Mouse (Mus musculus): Measurements from ENCODE around the gene Slc47a1. TPM values are rescaled to one million over a fixed set of nuclear protein-coding genes. Genes with fewer than 3 reads are reported as not detected.
"Not testable (repeated sequence)": the region's sequence is repeated elsewhere in the genome, so short reads cannot be mapped to it uniquely, and the experiment has no call there.

The Slc47a1 gene
- total and polyA plus RNA-seq, 2 experiments from 2014 or later, result 3.2 to 7.7 TPM

DNA sequence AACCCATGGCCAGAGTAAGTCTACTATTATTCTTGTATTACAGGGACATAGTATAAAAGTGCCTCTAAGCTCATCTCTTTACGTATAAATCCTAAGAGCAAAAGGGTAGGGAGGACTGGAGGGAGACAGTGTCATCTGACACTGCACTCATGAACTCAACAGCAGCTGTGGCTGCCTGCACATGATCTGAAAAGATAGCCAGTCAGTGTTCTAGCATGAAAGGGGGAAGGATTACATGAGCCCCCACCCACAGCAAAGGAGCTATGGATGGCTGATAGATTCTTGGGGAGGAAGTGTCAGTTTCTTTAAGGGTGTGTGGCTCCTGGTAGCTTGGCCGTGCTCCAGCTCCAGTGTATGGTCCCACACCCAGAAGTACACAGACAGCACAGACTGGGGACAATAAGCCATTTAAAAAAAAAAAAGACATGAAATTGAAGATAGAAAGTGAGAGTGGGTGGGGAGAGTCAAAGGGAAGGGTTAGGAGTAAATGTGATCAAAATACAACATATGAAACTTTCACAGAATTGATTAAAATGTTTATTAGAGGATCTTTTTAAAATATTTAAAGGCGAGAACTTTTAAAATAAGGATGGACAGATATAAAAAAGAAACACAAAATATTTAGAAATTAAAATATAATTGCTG is 58.1 kb downstream of the Slc47a1 start:
- no peak overlapping the region for H3K9ac ChIP-seq (replicated peaks; ENCODE audit: low read length)
- ATAC-seq (no peak), DNase-seq (ENCODE audit: low spot score) (no peak)
- H3K4me3 ChIP-seq (ENCODE audit: low read length), result no peak overlapping the region
- no peaks in the 10 kb centered on the region for H3K36me3 ChIP-seq (ENCODE audit: insufficient read depth, low read length)
- H3K4me1 ChIP-seq (ENCODE audit: insufficient read depth, low read length), result no peaks in the 10 kb centered on the region
- H3K4me2 ChIP-seq (ENCODE audit: low read depth, low read length), result no peak overlapping the region
- WGBS, result 77% methylated on average over 3 of the region's 3 CpGs
- no peak for TF ChIP-seq CTCF (IDR thresholded peaks at IDR 0.05; ENCODE audit: low read depth)
- no peaks in the 10 kb centered on the region for H3K27me3 ChIP-seq (ENCODE audit: insufficient read depth, low read length)
- H3K27ac ChIP-seq, result no peak overlapping the region
- no peaks in the 10 kb centered on the region for H3K9me3 ChIP-seq (ENCODE audit: low read length)

DNA sequence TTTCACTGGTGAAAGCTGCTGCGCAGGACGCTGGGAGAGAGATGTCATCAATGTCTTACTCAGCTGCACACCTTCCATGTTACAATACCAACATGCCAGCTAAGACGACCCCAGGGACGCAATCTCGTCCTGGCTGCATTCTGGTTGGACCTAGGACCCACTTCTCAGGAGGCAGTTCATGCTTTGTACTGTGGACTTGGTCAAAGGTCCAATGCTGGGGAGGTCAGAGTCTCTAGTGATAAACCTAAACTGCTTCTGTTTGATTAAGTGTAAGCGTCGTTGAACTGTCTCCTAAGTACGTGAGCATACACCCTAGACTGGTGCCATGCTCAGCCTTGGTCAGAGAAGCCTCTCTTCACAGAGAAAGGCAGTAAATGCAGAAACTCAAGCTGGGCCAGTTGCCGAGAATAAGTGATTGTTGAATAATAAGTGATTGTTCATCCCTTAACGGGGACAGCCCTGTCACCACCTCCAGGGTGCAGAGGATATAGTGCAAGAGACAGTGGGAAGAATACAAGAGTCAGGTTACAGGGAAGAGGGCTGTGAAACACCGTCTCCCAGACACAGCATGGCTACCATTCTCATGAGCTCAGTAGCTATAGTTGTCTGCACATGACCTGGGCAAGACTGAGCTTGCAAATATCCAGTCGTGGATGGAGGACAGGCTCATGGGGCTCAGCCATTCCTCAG is 58.8 kb downstream of the Slc47a1 start:
- Histone ChIP-seq H3K36me3 (ENCODE audit: insufficient read depth, low read length) (no peaks in the 10 kb centered on the region), H3K27ac (no peak overlapping the region), H3K4me2 (ENCODE audit: low read depth, low read length) (no peak overlapping the region), H3K9ac (replicated peaks; ENCODE audit: low read length) (no peak overlapping the region), H3K9me3 (ENCODE audit: low read length) (no peaks in the 10 kb centered on the region), H3K4me1 (ENCODE audit: insufficient read depth, low read length) (no peaks in the 10 kb centered on the region), H3K27me3 (ENCODE audit: insufficient read depth, low read length) (no peaks in the 10 kb centered on the region), H3K4me3 (ENCODE audit: low read length) (no peak overlapping the region)
- TF ChIP-seq CTCF (IDR thresholded peaks at IDR 0.05; ENCODE audit: low read depth), result no peak
- no peak for DNase-seq (ENCODE audit: low spot score)
- WGBS, result 63% methylated on average over 12 of the region's 12 CpGs
- no peak for ATAC-seq

DNA sequence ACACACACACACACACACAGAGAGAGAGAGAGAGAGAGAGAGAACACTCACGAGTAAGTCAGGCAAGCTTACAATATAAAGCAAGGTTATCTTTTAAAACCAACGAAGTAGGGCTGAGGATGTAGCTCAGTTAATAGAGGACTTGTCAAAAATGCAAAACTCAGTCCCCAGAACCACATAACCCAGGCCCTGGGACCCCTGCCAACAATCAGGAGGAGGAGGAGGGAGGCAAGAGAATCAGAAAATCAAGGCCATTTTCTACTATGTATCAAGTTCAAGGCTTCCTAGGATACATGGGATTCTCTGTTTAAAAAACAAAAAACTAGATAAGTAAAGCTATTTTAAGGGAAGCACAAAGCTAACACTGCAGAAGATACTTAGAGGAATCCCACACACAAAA is 61.3 kb downstream of the Slc47a1 start:
- Histone ChIP-seq H3K36me3 (ENCODE audit: insufficient read depth, low read length) (no peaks in the 10 kb centered on the region), H3K4me1 (ENCODE audit: insufficient read depth, low read length) (no peaks in the 10 kb centered on the region), H3K4me2 (ENCODE audit: low read depth, low read length) (no peak overlapping the region), H3K9me3 (ENCODE audit: low read length) (no peaks in the 10 kb centered on the region), H3K9ac (replicated peaks; ENCODE audit: low read length) (no peak overlapping the region), H3K27me3 (ENCODE audit: insufficient read depth, low read length) (no peaks in the 10 kb centered on the region), H3K27ac (no peak overlapping the region), H3K4me3 (ENCODE audit: low read length) (no peak overlapping the region)
- TF ChIP-seq CTCF (IDR thresholded peaks at IDR 0.05; ENCODE audit: low read depth), result no peak
- ATAC-seq (no peak), DNase-seq (ENCODE audit: low spot score) (no peak)
- WGBS, result 72% methylated on average over 2 of the region's 2 CpGs

DNA sequence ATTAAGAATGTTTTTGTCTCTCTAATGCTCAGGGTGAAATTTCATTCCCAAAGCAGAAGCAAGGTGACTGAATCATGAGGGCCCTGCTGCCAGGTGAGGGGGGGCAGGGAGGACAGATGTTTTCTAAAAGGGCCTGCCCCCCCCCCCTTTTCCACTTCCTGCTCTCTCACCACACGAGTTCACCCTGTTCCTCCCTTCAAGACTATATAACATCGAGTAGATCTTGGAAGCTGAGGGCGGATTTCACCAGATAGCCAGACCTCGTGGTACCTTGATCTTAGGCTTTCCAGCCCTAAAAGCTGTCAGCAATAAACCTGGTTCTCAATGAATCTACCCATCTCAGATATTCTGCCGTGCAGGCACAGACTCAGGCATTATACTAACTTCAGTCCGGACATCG is 67.8 kb downstream of the Slc47a1 start:
- TF ChIP-seq CTCF (IDR thresholded peaks at IDR 0.05; ENCODE audit: low read depth), result no peak
- ATAC-seq (no peak), DNase-seq (ENCODE audit: low spot score) (no peak)
- 74% methylated on average over 7 of the region's 7 CpGs for WGBS
- Histone ChIP-seq H3K36me3 (ENCODE audit: insufficient read depth, low read length) (no peaks in the 10 kb centered on the region), H3K9ac (replicated peaks; ENCODE audit: low read length) (no peak overlapping the region), H3K27ac (no peak overlapping the region), H3K4me1 (ENCODE audit: insufficient read depth, low read length) (no peaks in the 10 kb centered on the region), H3K9me3 (ENCODE audit: low read length) (no peaks in the 10 kb centered on the region; the same call in 1 of the 2 replicates), H3K4me2 (ENCODE audit: low read depth, low read length) (no peak overlapping the region), H3K4me3 (ENCODE audit: low read length) (no peak overlapping the region), H3K27me3 (ENCODE audit: insufficient read depth, low read length) (no peaks in the 10 kb centered on the region)

DNA sequence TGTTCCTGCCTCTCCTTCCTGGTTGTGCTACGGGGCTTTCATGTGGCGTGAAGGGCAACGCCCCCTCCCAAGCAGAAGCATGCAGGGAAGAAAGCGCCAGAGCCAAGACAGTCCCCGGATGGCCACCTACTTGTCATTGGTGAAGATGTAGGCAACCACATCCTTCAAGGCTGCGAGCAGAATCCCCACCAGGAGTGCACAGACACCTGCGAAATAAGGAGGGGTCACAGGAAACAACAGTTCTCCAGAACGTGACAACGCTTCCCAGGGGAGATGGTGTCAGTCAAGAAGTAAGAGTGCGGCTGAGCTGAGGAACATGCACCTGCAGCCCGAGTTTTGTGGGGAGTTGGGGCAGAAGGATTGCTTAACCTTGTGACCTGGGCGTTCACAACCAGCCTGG is 68.3 kb downstream of the Slc47a1 start:
- no peak overlapping the region for H3K4me2 ChIP-seq (ENCODE audit: low read depth, low read length)
- no peak for ATAC-seq
- no peak for DNase-seq (ENCODE audit: low spot score)
- no peaks in the 10 kb centered on the region for H3K36me3 ChIP-seq (ENCODE audit: insufficient read depth, low read length)
- no peaks in the 10 kb centered on the region; the same call in 1 of the 2 replicates for H3K9me3 ChIP-seq (ENCODE audit: low read length)
- H3K27me3 ChIP-seq (ENCODE audit: insufficient read depth, low read length), result no peaks in the 10 kb centered on the region
- no peak overlapping the region for H3K27ac ChIP-seq
- TF ChIP-seq CTCF (IDR thresholded peaks at IDR 0.05; ENCODE audit: low read depth), result no peak
- no peaks in the 10 kb centered on the region for H3K4me1 ChIP-seq (ENCODE audit: insufficient read depth, low read length)
- 66% methylated on average over 12 of the region's 12 CpGs for WGBS
- no peak overlapping the region for H3K9ac ChIP-seq (replicated peaks; ENCODE audit: low read length)
- H3K4me3 ChIP-seq (ENCODE audit: low read length), result no peak overlapping the region

DNA sequence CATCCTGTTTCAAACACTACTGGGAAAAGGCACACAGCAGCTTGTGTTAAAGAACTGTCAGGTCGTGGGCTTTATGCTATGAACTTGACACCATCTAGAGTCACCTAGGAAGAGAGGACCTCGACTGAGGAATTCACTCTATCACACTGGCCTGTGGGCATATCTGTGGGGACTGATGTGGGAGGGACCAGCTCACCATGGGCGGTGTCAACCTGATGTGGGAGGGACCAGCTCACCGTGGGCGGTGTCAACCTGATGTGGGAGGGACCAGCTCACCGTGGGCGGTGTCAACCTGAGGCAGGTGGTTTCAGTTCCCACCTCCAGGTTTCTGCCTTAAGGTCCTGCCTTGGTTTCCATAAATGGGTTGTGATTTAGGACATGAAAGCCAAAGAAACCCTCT is 70.3 kb downstream of the Slc47a1 start:
- DNase-seq (ENCODE audit: low spot score) (no peak), ATAC-seq (no peak)
- no peak overlapping the region for H3K4me2 ChIP-seq (ENCODE audit: low read depth, low read length)
- H3K27ac ChIP-seq, result no peak overlapping the region
- H3K4me1 ChIP-seq (ENCODE audit: insufficient read depth, low read length), result no peaks in the 10 kb centered on the region
- H3K36me3 ChIP-seq (ENCODE audit: insufficient read depth, low read length), result no peaks in the 10 kb centered on the region
- 29% methylated on average over 7 of the region's 7 CpGs for WGBS
- H3K4me3 ChIP-seq (ENCODE audit: low read length), result no peak overlapping the region
- H3K9ac ChIP-seq (replicated peaks; ENCODE audit: low read length), result no peak overlapping the region
- no peaks in the 10 kb centered on the region for H3K27me3 ChIP-seq (ENCODE audit: insufficient read depth, low read length)
- H3K9me3 ChIP-seq (ENCODE audit: low read length), result no peaks in the 10 kb centered on the region; the same call in 1 of the 2 replicates
- TF ChIP-seq CTCF (IDR thresholded peaks at IDR 0.05; ENCODE audit: low read depth), result no peak

DNA sequence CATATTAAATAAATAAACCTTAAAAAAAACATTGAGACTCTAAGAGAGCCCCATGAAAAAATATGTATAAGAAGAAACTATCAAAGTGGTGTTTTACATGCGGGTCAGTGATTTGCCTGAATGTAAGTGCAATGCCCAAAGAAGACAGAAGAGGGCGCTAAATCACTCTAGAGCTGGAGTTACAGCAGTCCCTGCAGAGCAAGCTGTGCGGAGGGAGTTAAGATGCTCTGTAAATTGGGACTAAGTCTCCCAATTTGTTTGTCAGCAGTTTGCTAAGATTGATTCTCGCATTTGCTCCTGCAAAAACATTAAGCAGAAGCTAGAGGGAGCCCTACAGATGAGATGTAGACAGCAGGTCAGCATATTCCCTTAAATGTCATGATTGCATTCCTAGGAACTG is 72.8 kb downstream of the Slc47a1 start:
- Histone ChIP-seq H3K9ac (replicated peaks; ENCODE audit: low read length) (no peak overlapping the region), H3K4me2 (ENCODE audit: low read depth, low read length) (no peak overlapping the region), H3K4me3 (ENCODE audit: low read length) (no peak overlapping the region), H3K27me3 (ENCODE audit: insufficient read depth, low read length) (no peaks in the 10 kb centered on the region), H3K4me1 (ENCODE audit: insufficient read depth, low read length) (0 out of 2 replicates have a peak, but pooled peaks cover 3% of the 10 kb centered on the region), H3K36me3 (ENCODE audit: insufficient read depth, low read length) (no peaks in the 10 kb centered on the region), H3K27ac (no peak overlapping the region), H3K9me3 (ENCODE audit: low read length) (no peaks in the 10 kb centered on the region; the same call in 1 of the 2 replicates)
- peak; percentile 35 for TF ChIP-seq CTCF (IDR thresholded peaks at IDR 0.05; ENCODE audit: low read depth)
- WGBS, result 79% methylated on average over 4 of the region's 4 CpGs
- no peak for ATAC-seq
- peak; percentile 29 for DNase-seq (ENCODE audit: low spot score)

DNA sequence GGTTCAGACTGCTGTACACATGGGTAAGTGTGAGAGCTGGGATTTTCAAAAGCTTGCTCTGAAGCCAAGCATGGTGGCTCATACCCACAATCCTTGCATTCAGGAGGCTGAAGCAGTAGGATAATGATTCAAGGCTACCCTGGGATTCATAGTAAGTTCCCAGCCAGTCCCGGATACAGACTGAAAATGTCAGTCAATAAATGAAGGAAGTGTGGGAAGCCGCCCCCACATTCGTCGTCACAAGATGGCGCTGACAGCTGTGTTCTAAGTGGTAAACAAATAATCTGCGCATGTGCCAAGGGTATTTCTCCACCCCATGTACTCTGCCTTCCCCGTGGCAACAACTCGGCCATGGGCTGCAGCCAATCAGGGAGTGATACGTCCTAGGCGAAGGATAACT is 73.6 kb downstream of the Slc47a1 start:
- 88% methylated on average over 6 of the region's 10 CpGs for WGBS
- not testable (repeated sequence) for H3K9ac ChIP-seq (replicated peaks; ENCODE audit: low read length); H3K4me1 ChIP-seq (ENCODE audit: insufficient read depth, low read length); H3K4me3 ChIP-seq (ENCODE audit: low read length); H3K36me3 ChIP-seq (ENCODE audit: insufficient read depth, low read length); DNase-seq (ENCODE audit: low spot score); H3K9me3 ChIP-seq (ENCODE audit: low read length); H3K4me2 ChIP-seq (ENCODE audit: low read depth, low read length); H3K27ac ChIP-seq; ATAC-seq; H3K27me3 ChIP-seq (ENCODE audit: insufficient read depth, low read length)
